Mouse (Mus musculus) olfactory bulb, adult 2 months (tissue): ENCODE results near the gene Sav1. TPM values are rescaled to one million over a fixed set of nuclear protein-coding genes. Genes with fewer than 3 reads are reported as not detected.

ENCODE experiments used
- H3K27ac ChIP-seq: fragments of 200-500 bp; 2 replicates; pipeline ENCODE4 v1.5.1; 2012; ENCODE audit warnings: low read depth, low read length; ENCODE audit not compliant: insufficient read depth
- H3K4me1 ChIP-seq: fragments of 200-500 bp; 2 replicates; pipeline ENCODE4 v1.6.1; 2012; ENCODE audit warnings: low read length; ENCODE audit not compliant: control insufficient read depth, insufficient read depth
- H3K4me3 ChIP-seq: fragments of 200-500 bp; 2 replicates; pipeline ENCODE4 v1.5.1; 2012; ENCODE audit warnings: mild to moderate bottlenecking, low read depth, low read length, moderate library complexity; ENCODE audit not compliant: insufficient read depth
- CTCF ChIP-seq: fragments of 200-500 bp; IDR thresholded peaks from 2 replicates; pipeline ENCODE4 v1.5.1; 2012; ENCODE audit warnings: low read depth, mild to moderate bottlenecking, low read length, moderate library complexity; ENCODE audit not compliant: insufficient read depth
- POLR2A ChIP-seq: fragments of 200-500 bp; IDR thresholded peaks from 2 replicates; pipeline ENCODE4 v1.6.1; 2012; ENCODE audit warnings: mild to moderate bottlenecking, low read depth, low read length, moderate library complexity; ENCODE audit not compliant: insufficient read depth
- WGBS: fragments of 180-500 bp; shearing (Covaris S2); methylation state at CpG from one replicate; pipeline ENCODE4 v1.1.7; 2018; 5-methylcytosine and 5-hydroxymethylcytosine counted together
- polyA plus RNA-seq: library from polyadenylated mRNA; stranded (reverse); fragments of >200 nt; gene quantifications from 2 replicates; pipeline ENCODE4 v1.2.4, GENCODE M21; 2012; ENCODE audit warnings: low replicate concordance; ENCODE audit not compliant: missing spikeins, insufficient read depth, insufficient read length

Sav1 gene
- polyA plus RNA-seq, 1 experiment = not detected

GRCm38 (mm10) chr12:69937731-69938130 is 49.1 kb downstream of the Sav1 start:
- Histone ChIP-seq H3K4me3 (no peak overlapping the region), H3K4me1 (no peaks in the 10 kb centered on the region), H3K27ac (no peak overlapping the region)
- 66% methylated on average over 5 of the region's 5 CpGs for WGBS
- TF ChIP-seq CTCF (no peak), POLR2A (no peak)

- Histone ChIP-seq H3K4me1 (no peaks in the 10 kb centered on the region), H3K4me3 (no peak overlapping the region), H3K27ac (no peak overlapping the region)
- TF ChIP-seq CTCF = no peak
- no peak for TF ChIP-seq POLR2A
- WGBS = 62% methylated on average over 7 of the region's 7 CpGs
Observed at GRCm38 (mm10) chr12:69926716-69927115, 60.1 kb downstream of the Sav1 start.

- 16% methylated on average over 5 of the region's 5 CpGs for WGBS
- Histone ChIP-seq H3K4me1 (no peaks in the 10 kb centered on the region), H3K27ac (no peak overlapping the region), H3K4me3 (no peak overlapping the region)
- TF ChIP-seq CTCF = no peak
- no peak for TF ChIP-seq POLR2A
Observed at GRCm38 (mm10) chr12:69924012-69924411, 62.8 kb downstream of the Sav1 start.

GRCm38 (mm10) chr12:69923603-69924002 is 63.2 kb downstream of the Sav1 start:
- TF ChIP-seq POLR2A (no peak), CTCF (no peak)

GRCm38 (mm10) chr12:69923128-69923527 is 63.7 kb downstream of the Sav1 start:
- Histone ChIP-seq H3K4me1 (no peaks in the 10 kb centered on the region), H3K4me3 (no peak overlapping the region), H3K27ac (no peak overlapping the region)
- 79% methylated on average over 3 of the region's 3 CpGs for WGBS
- no peak for TF ChIP-seq POLR2A

More at GRCm38 (mm10) chr12:69923603-69924002, 63.2 kb downstream of the Sav1 start:
- H3K27ac ChIP-seq = no peak overlapping the region
- H3K4me3 ChIP-seq = no peak overlapping the region
- H3K4me1 ChIP-seq = no peaks in the 10 kb centered on the region
- whole genome bisulfite sequencing = 56% methylated on average over 3 of the region's 3 CpGs

GRCm38 (mm10) chr12:69922099-69922498 is 64.7 kb downstream of the Sav1 start:
- TF ChIP-seq CTCF = no peak
- TF ChIP-seq POLR2A = no peak
- H3K4me1 ChIP-seq = no peaks in the 10 kb centered on the region
- WGBS = 94% methylated on average over 1 of the region's 1 CpGs
- no peak overlapping the region for H3K4me3 ChIP-seq
- H3K27ac ChIP-seq = no peak overlapping the region

- Histone ChIP-seq H3K4me3 (no peak overlapping the region), H3K4me1 (no peaks in the 10 kb centered on the region), H3K27ac (no peak overlapping the region)
- 83% methylated on average over 2 of the region's 2 CpGs for WGBS
- TF ChIP-seq CTCF (no peak), POLR2A (no peak)
Observed at GRCm38 (mm10) chr12:69917870-69918269, 68.9 kb downstream of the Sav1 start.

Other genes starting within 250 kb of the Sav1 start
- not detected in 2 replicates for gene Cdkl1, start 195.7 kb downstream of the Sav1 start, polyA plus RNA-seq
- not detected in 2 replicates for gene Atl1, start 94.4 kb downstream of the Sav1 start, polyA plus RNA-seq
- gene Map4k5, start 93.8 kb downstream of the Sav1 start, polyA plus RNA-seq = not detected in 2 replicates
- 62.8 TPM in 1 of 2 replicates, not detected in the other for gene Nin, start 126.7 kb upstream of the Sav1 start, polyA plus RNA-seq
- not detected in 2 replicates for gene Abhd12b, start 167.1 kb upstream of the Sav1 start, polyA plus RNA-seq
- not detected in 2 replicates for gene Pygl, start 244.5 kb upstream of the Sav1 start, polyA plus RNA-seq